ENCODE assay signal across 26 mouse cellular contexts in the genomic region with DNA sequence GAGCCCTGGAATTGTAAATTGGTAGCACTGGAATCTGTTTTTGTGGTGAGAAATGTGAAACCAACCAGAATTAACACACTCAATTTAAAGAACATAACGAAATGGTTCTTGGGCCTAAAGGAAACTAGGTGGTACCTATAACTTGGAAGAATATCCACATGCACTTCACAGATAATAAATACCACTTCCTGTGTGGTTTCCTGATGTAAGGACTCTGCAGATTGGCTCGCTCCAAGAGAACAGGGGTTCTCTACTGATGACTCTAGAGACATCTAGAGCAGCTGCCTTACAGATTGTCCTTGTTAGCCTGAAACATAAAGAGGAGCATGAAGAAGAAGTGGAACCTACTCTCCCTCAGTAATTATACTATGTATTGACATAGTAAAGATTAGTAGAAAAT.
"Had no signal": no experiment of that assay in that cellular context is flagged by ENCODE, and none has a peak within 500 bp of the region (broad histone marks: within the 10 kb centered on the region; RNA-seq: fewer than 3 reads in every experiment).

No protein-coding gene starts in this region.

- H3K36me3 ChIP-seq: heart, embryonic 10.5 days; heart, embryonic 12.5 days; hindbrain, embryonic 13.5 days; hindbrain, embryonic 15.5 days; kidney, embryonic 15.5 days; limb, embryonic 13.5 days; limb, embryonic 15.5 days; liver, embryonic 12.5 days had no signal

- H3K9ac ChIP-seq: heart, embryonic 12.5 days; hindbrain, embryonic 13.5 days; hindbrain, embryonic 15.5 days; kidney, embryonic 15.5 days; limb, embryonic 13.5 days; limb, embryonic 15.5 days; liver, embryonic 12.5 days; liver, embryonic 14.5 days had no signal

- H3K27ac ChIP-seq: heart, adult 2 months; heart, embryonic 10.5 days; hindbrain, embryonic 13.5 days; hindbrain, embryonic 15.5 days; hindbrain, postnatal 0 days; kidney, embryonic 15.5 days; kidney, postnatal 0 days; limb, embryonic 13.5 days; limb, embryonic 15.5 days; liver, embryonic 12.5 days; liver, embryonic 14.5 days had no signal

- H3K4me3 ChIP-seq: heart, adult 2 months; heart, embryonic 10.5 days; heart, embryonic 12.5 days; hindbrain, embryonic 13.5 days; hindbrain, embryonic 15.5 days; kidney, embryonic 15.5 days; limb, embryonic 13.5 days; limb, embryonic 15.5 days; liver, embryonic 12.5 days had no signal

- ATAC-seq: hindbrain, postnatal 0 days; intestine, embryonic 16.5 days; liver, embryonic 12.5 days had no signal

- H3K27me3 ChIP-seq: heart, embryonic 12.5 days; hindbrain, embryonic 13.5 days; hindbrain, embryonic 15.5 days; kidney, embryonic 15.5 days; limb, embryonic 13.5 days; limb, embryonic 15.5 days; liver, embryonic 12.5 days had no signal

- H3K4me1 ChIP-seq: heart, embryonic 10.5 days; heart, embryonic 12.5 days; hindbrain, embryonic 13.5 days; hindbrain, embryonic 15.5 days; kidney, embryonic 15.5 days; limb, embryonic 13.5 days; limb, embryonic 15.5 days; liver, embryonic 12.5 days had no signal

- DNase-seq: gastrocnemius, postnatal 14 days; gastrocnemius, postnatal 36 days; heart, adult 11 months; heart, adult 2 months; heart, postnatal 10 days; heart, postnatal 4 days; kidney, adult 11 months; kidney, adult 2 months; kidney, adult 9 months; kidney, postnatal 14 days; kidney, postnatal 36 days; layer of hippocampus, adult 9-11 months; layer of hippocampus, postnatal 36 days; left cerebral cortex, postnatal 4 days had no signal

- H3K9me3 ChIP-seq: heart, embryonic 10.5 days; heart, embryonic 12.5 days; hindbrain, embryonic 13.5 days; hindbrain, embryonic 15.5 days; kidney, embryonic 15.5 days; limb, embryonic 13.5 days; limb, embryonic 15.5 days; liver, embryonic 12.5 days had no signal
